Mouse (Mus musculus) stomach, postnatal 0 days (tissue): Measurements from ENCODE around the gene Slc10a1. TPM values are rescaled to one million over a fixed set of nuclear protein-coding genes. Genes with fewer than 3 reads are reported as not detected.
"Not testable (repeated sequence)": the region's sequence is repeated elsewhere in the genome, so short reads cannot be mapped to it uniquely, and the experiment has no call there.

Experiments
- ATAC-seq: fragments of 200-750 bp; cut with Nextera tagmentation; 2 replicates; pipeline ENCODE4 v1.8.0; 2017; ENCODE audit not compliant: low FRiP score, low TSS enrichment
- DNase-seq: peaks from one replicate; pipeline ENCODE4 v3.0.0-alpha.2; 2016; ENCODE audit warnings: low spot score
- H3K27ac ChIP-seq: fragments of 300-500 bp; sonication (generic); replicated peaks from 2 replicates; pipeline ENCODE4 v1.5.1; 2014; ENCODE audit warnings: mild to moderate bottlenecking, control low read depth
- H3K27me3 ChIP-seq: fragments of 300-500 bp; sonication (generic); 2 replicates; pipeline ENCODE4 v1.6.1; 2014; ENCODE audit warnings: low read length; ENCODE audit not compliant: control insufficient read depth, insufficient read depth
- H3K36me3 ChIP-seq: fragments of 300-500 bp; sonication (generic); 2 replicates; pipeline ENCODE4 v1.6.1; 2014; ENCODE audit warnings: low read length, mixed read lengths; ENCODE audit not compliant: control insufficient read depth, insufficient read depth
- H3K4me1 ChIP-seq: fragments of 300-500 bp; sonication (generic); replicated peaks from 2 replicates; pipeline ENCODE4 v1.6.1; 2014; ENCODE audit warnings: antibody characterized with exemption; ENCODE audit not compliant: control insufficient read depth, insufficient read depth
- H3K4me2 ChIP-seq: fragments of 300-500 bp; sonication (generic); replicated peaks from 2 replicates; pipeline ENCODE4 v1.6.1; 2014; ENCODE audit warnings: low read depth, mild to moderate bottlenecking, control low read depth, moderate library complexity
- H3K4me3 ChIP-seq: fragments of 300-500 bp; sonication (generic); 2 replicates; pipeline ENCODE4 v1.5.1; 2014; ENCODE audit warnings: low read depth, low read length, control low read depth
- H3K9ac ChIP-seq: fragments of 300-500 bp; sonication (generic); 2 replicates; pipeline ENCODE4 v1.6.1; 2014; ENCODE audit warnings: mild to moderate bottlenecking, low read length, control low read depth, mixed read lengths
- H3K9me3 ChIP-seq: fragments of 300-500 bp; sonication (generic); 2 replicates; pipeline ENCODE4 v1.6.1; 2016; ENCODE audit warnings: low read length; ENCODE audit not compliant: control insufficient read depth
- CTCF ChIP-seq: IDR thresholded peaks from 2 replicates; pipeline ENCODE4 v1.5.1; 2016; ENCODE audit warnings: antibody characterized with exemption, low read depth, mild to moderate bottlenecking, moderate library complexity
- EP300 ChIP-seq: optimal IDR thresholded peaks from 2 replicates; pipeline ENCODE3; 2016; ENCODE audit warnings: antibody characterized with exemption
- WGBS: fragments of 180-500 bp; shearing (Covaris S2); extraction: QIAGEN DNeasy Blood & Tissue Kit; methylation state at CpG from one replicate; pipeline ENCODE4 v1.1.7; 2014; 5-methylcytosine and 5-hydroxymethylcytosine counted together
- polyA plus RNA-seq: library from polyadenylated mRNA; unstranded; fragments of >200 nt; fragmentation: Nextera tagmentation; extraction: Ambion mirVana; gene quantifications from 2 replicates; pipeline ENCODE4 v1.2.1, GENCODE M21; 2015

Gene Slc10a1
- polyA plus RNA-seq, 1 experiment from 2014 or later, result 0.58 TPM

GRCm38 (mm10) chr12:80957961-80958360 is 10.5 kb downstream of the Slc10a1 start:
- 75% methylated on average over 4 of the region's 4 CpGs for WGBS
- no peaks in the 10 kb centered on the region for H3K4me1 ChIP-seq
- TF ChIP-seq EP300 (no peak), CTCF (no peak)
- no peaks in the 10 kb centered on the region for H3K9me3 ChIP-seq
- no peak for DNase-seq
- ATAC-seq, result no peak
- peaks cover 9% of the 10 kb centered on the region for H3K36me3 ChIP-seq
- no peak overlapping the region for H3K4me2 ChIP-seq
- H3K9ac ChIP-seq, result no peak overlapping the region
- H3K4me3 ChIP-seq, result no peak overlapping the region
- H3K27me3 ChIP-seq, result no peaks in the 10 kb centered on the region
- no peak overlapping the region for H3K27ac ChIP-seq

- peaks cover 15% of the 10 kb centered on the region for H3K36me3 ChIP-seq
- 84% methylated on average over 3 of the region's 3 CpGs for WGBS
- H3K27me3 ChIP-seq, result no peaks in the 10 kb centered on the region
- no peak overlapping the region for H3K4me3 ChIP-seq
- no peak overlapping the region for H3K27ac ChIP-seq
- H3K9me3 ChIP-seq, result no peaks in the 10 kb centered on the region
- no peaks in the 10 kb centered on the region for H3K4me1 ChIP-seq
- no peak for ATAC-seq
- no peak overlapping the region for H3K4me2 ChIP-seq
- no peak overlapping the region for H3K9ac ChIP-seq
- no peak for DNase-seq
- no peak for TF ChIP-seq EP300
- no peak for TF ChIP-seq CTCF
These were observed 12.5 kb downstream of the Slc10a1 start for GRCm38 (mm10) chr12:80956039-80956438.

- WGBS, result 83% methylated on average over 1 of the region's 1 CpGs
- Histone ChIP-seq H3K4me2 (no peak overlapping the region), H3K4me1 (no peaks in the 10 kb centered on the region), H3K4me3 (no peak overlapping the region), H3K27ac (no peak overlapping the region), H3K9me3 (no peaks in the 10 kb centered on the region), H3K9ac (no peak overlapping the region), H3K36me3 (peaks cover 30% of the 10 kb centered on the region), H3K27me3 (no peaks in the 10 kb centered on the region)
- ATAC-seq, result no peak
- DNase-seq, result no peak
- TF ChIP-seq EP300, result no peak
- TF ChIP-seq CTCF, result no peak
These were observed 16.0 kb downstream of the Slc10a1 start for GRCm38 (mm10) chr12:80952526-80952925.

- no peak for DNase-seq
- Histone ChIP-seq H3K9me3 (no peaks in the 10 kb centered on the region), H3K36me3 (peaks cover 30% of the 10 kb centered on the region), H3K27me3 (no peaks in the 10 kb centered on the region), H3K4me2 (no peak overlapping the region), H3K4me1 (no peaks in the 10 kb centered on the region), H3K9ac (no peak overlapping the region), H3K27ac (no peak overlapping the region), H3K4me3 (no peak overlapping the region)
- no peak for ATAC-seq
- 87% methylated on average over 3 of the region's 3 CpGs for WGBS
- TF ChIP-seq CTCF, result no peak
- TF ChIP-seq EP300, result no peak
These were observed 16.8 kb downstream of the Slc10a1 start for GRCm38 (mm10) chr12:80951640-80952219.

GRCm38 (mm10) chr12:80949603-80950002 is 18.9 kb downstream of the Slc10a1 start:
- not testable (repeated sequence) for ATAC-seq, H3K9ac ChIP-seq, H3K9me3 ChIP-seq, H3K4me2 ChIP-seq, H3K27me3 ChIP-seq, DNase-seq, H3K4me1 ChIP-seq, H3K27ac ChIP-seq, H3K4me3 ChIP-seq
- WGBS, result 89% methylated on average over 15 of the region's 16 CpGs
- H3K36me3 ChIP-seq, result peaks cover 22% of the 10 kb centered on the region

GRCm38 (mm10) chr12:80948202-80948601 is 20.3 kb downstream of the Slc10a1 start:
- Histone ChIP-seq H3K27ac (no peak overlapping the region), H3K4me3 (no peak overlapping the region), H3K27me3 (no peaks in the 10 kb centered on the region), H3K9ac (no peak overlapping the region), H3K9me3 (no peaks in the 10 kb centered on the region), H3K36me3 (peaks cover 22% of the 10 kb centered on the region), H3K4me2 (no peak overlapping the region), H3K4me1 (no peaks in the 10 kb centered on the region)
- WGBS, result 91% methylated on average over 18 of the region's 18 CpGs
- ATAC-seq, result no peak
- DNase-seq, result no peak
- TF ChIP-seq CTCF, result no peak
- no peak for TF ChIP-seq EP300
